Mouse (Mus musculus) G1E-ER4 (cell line): ENCODE measurements around the gene Sec31a. TPM values are rescaled to one million over a fixed set of nuclear protein-coding genes. Genes with fewer than 3 reads are reported as not detected.

ENCODE experiments used
- GATA1 ChIP-seq: IDR thresholded peaks from one replicate; pipeline ENCODE4 v1.8.0; 2012; ENCODE audit warnings: low read length, inconsistent platforms
- polyA plus RNA-seq: library from polyadenylated mRNA; stranded (reverse); fragments of >175 nt; gene quantifications from 2 replicates; pipeline ENCODE4 v1.2.3, GENCODE M21; 2012

The Sec31a gene
- polyA plus RNA-seq, 1 experiment = 134 TPM

- TF ChIP-seq GATA1 = no peak
These were observed 79.2 kb downstream of the Sec31a start for GRCm38 (mm10) chr5:100336876-100337275.

- no peak for TF ChIP-seq GATA1
These were observed 80.4 kb downstream of the Sec31a start for GRCm38 (mm10) chr5:100335581-100336080.

- no peak for TF ChIP-seq GATA1
These were observed 81.3 kb downstream of the Sec31a start for GRCm38 (mm10) chr5:100334686-100335085.

- TF ChIP-seq GATA1 = no peak
These were observed 82.2 kb downstream of the Sec31a start for GRCm38 (mm10) chr5:100333607-100334380.

DNA sequence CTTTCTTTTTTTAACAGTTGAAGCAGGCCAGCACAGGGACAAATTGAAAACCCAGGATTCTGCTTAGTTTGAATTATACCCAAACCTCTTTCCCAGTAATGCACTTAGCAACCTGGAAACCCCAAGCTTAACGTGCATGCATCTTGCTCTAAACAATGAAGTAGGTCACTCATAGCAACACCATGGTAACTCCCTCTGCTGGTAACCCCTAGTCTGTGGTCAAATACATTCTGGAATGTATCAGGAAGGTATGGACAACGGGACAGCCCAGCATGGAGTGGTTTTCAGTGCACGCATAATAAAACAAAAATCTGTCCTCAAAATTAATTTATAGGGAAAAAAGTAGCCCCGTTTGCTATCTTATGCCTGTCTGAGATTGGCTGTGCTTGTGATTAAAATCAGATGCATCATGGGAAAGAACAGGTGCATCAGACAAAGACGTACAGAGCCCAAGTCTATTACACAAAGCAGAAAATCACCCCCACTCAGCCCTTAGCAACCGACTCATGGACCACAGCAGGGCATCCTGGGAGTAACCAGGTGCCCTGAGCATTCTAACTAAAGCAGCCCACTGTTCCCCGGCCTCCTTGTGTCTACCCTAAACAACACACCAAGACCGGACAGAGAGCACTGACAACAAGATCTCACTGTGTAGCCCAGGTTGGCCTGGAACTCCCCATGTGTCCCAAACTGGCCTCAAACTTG lies 83.6 kb downstream of the Sec31a start:
- TF ChIP-seq GATA1 = no peak

- no peak for TF ChIP-seq GATA1
These were observed 84.4 kb downstream of the Sec31a start for GRCm38 (mm10) chr5:100331636-100332035.

DNA sequence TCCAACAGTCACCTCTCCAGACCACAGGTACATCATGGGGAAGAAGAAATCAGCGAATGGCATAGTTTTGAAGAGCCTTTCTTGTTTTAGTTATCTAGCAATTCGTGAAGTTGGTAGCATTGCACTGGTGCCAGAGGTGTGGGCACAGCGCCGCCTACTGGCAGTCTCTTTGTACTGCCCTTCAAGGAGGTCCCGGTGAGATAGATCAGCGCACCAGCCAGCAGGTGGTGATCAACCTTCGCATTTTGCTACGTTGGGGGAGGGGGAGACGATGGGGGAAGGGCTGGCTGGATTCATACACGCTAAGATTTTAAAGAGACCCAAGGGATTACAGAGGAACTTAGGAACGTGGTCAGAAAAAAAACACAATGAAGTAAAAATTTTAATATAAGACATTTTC lies 94.0 kb downstream of the Sec31a start:
- no peak for TF ChIP-seq GATA1

- TF ChIP-seq GATA1 = no peak
These were observed 98.2 kb downstream of the Sec31a start for GRCm38 (mm10) chr5:100317842-100318241.

- TF ChIP-seq GATA1 = no peak
These were observed 99.0 kb downstream of the Sec31a start for GRCm38 (mm10) chr5:100317010-100317409.

DNA sequence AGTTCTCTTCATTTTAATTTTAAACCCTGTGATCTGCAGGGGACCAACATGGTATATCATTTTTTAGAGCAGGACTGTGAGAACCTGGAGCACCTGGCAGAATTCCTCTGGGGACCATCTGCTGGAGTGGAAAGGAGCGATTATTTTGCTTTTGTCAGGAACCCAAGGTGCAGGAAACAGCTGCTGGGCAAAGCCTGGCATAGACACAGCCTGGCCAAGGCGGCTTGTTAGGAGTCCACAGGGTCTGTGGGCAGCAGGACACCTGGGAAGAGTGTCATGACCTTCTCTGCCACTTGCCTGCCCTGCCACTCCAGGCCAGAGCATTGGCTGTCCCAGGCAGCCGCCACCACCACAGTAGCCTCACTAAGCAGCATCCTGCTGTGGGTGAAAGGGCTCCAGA lies 100.4 kb downstream of the Sec31a start:
- no peak for TF ChIP-seq GATA1

GRCm38 (mm10) chr5:100312391-100312790 lies 103.6 kb downstream of the Sec31a start:
- TF ChIP-seq GATA1 = no peak

Other genes with a start within 250 kb of the Sec31a start
- gene Lin54, start 84.4 kb upstream of the Sec31a start, polyA plus RNA-seq = 1.9 and 2.1 TPM in 2 replicates
- 4.7 and 21.6 TPM in 2 replicates for gene Cops4, start 102.1 kb upstream of the Sec31a start, polyA plus RNA-seq
- not detected in 2 replicates for gene Plac8, start 156.0 kb upstream of the Sec31a start, polyA plus RNA-seq